Mouse (Mus musculus): ENCODE results near the gene 4930415L06Rik. TPM values are rescaled to one million over a fixed set of nuclear protein-coding genes. Genes with fewer than 3 reads are reported as not detected.

4930415L06Rik gene
- polyA plus RNA-seq (2014; fragmentation: Nextera tagmentation; extraction: Ambion mirVana): not detected in 2 replicates

GRCm38 (mm10) chrX:89932752-89933151, at the start of gene 4930415L06Rik:
4930415L06Rik (minus strand) TSS chrX:89932852.
- ATAC-seq (replicated peaks; ENCODE audit: insufficient number of reproducible peaks, low FRiP score, low TSS enrichment): no peak

DNA sequence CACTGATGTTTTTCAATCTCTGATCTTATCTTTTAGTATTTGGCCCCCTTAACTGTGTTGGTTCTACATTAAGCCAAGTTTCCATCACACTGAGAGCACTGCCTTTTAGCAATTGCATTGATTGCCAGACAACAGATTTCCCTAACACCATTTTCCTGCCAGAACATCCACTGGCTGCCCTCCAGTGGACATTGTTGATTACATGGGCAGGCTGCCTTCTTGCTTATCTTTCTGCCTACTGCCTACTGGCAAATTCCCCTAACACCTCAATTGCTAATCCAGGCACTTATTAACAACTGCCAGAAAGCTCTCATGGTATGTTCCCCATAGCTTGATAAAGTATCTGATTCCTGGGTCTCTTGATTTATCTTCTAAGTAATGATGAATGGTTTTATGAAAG, 46.0 kb upstream of the 4930415L06Rik start:
- Histone ChIP-seq H3K27ac (ENCODE audit: low read depth, low read length) (no peak overlapping the region), H3K36me3 (ENCODE audit: control insufficient read depth, insufficient read depth, low read length) (no peaks in the 10 kb centered on the region), H3K4me3 (ENCODE audit: low read depth, low read length) (no peak overlapping the region), H3K9ac (ENCODE audit: low read depth, low read length) (no peak overlapping the region), H3K9me3 (replicated peaks; ENCODE audit: control insufficient read depth, low read length) (no peaks in the 10 kb centered on the region), H3K27me3 (ENCODE audit: control insufficient read depth, insufficient read depth, low read length) (no peaks in the 10 kb centered on the region), H3K4me2 (no peak overlapping the region), H3K4me1 (ENCODE audit: control insufficient read depth, insufficient read depth, low read length) (no peaks in the 10 kb centered on the region)
- ATAC-seq (replicated peaks; ENCODE audit: insufficient number of reproducible peaks, low FRiP score, low TSS enrichment): no peak

More at GRCm38 (mm10) chrX:89932752-89933151, at the start of gene 4930415L06Rik:
- Histone ChIP-seq H3K27me3 (ENCODE audit: control insufficient read depth, insufficient read depth, low read length) (no peaks in the 10 kb centered on the region), H3K4me2 (no peak within 1 kb of the TSS), H3K9ac (ENCODE audit: low read depth, low read length) (no peak within 1 kb of the TSS), H3K9me3 (replicated peaks; ENCODE audit: control insufficient read depth, low read length) (no peaks in the 10 kb centered on the region), H3K36me3 (ENCODE audit: control insufficient read depth, insufficient read depth, low read length) (no peaks in the 10 kb centered on the region), H3K4me3 (ENCODE audit: low read depth, low read length) (no peak within 1 kb of the TSS), H3K27ac (ENCODE audit: low read depth, low read length) (no peak within 1 kb of the TSS), H3K4me1 (ENCODE audit: control insufficient read depth, insufficient read depth, low read length) (no peaks in the 10 kb centered on the region)
- WGBS (ENCODE audit: insufficient replicate concordance): 83% methylated on average over 5 of the region's 5 CpGs

- ATAC-seq (replicated peaks; ENCODE audit: insufficient number of reproducible peaks, low FRiP score, low TSS enrichment): no peak
- Histone ChIP-seq H3K4me1 (ENCODE audit: control insufficient read depth, insufficient read depth, low read length) (no peaks in the 10 kb centered on the region), H3K9ac (ENCODE audit: low read depth, low read length) (no peak overlapping the region), H3K9me3 (replicated peaks; ENCODE audit: control insufficient read depth, low read length) (no peaks in the 10 kb centered on the region), H3K4me2 (no peak overlapping the region), H3K4me3 (ENCODE audit: low read depth, low read length) (no peak overlapping the region), H3K27me3 (ENCODE audit: control insufficient read depth, insufficient read depth, low read length) (no peaks in the 10 kb centered on the region), H3K36me3 (ENCODE audit: control insufficient read depth, insufficient read depth, low read length) (no peaks in the 10 kb centered on the region), H3K27ac (ENCODE audit: low read depth, low read length) (no peak overlapping the region)
- WGBS (ENCODE audit: insufficient replicate concordance): 71% methylated on average over 1 of the region's 1 CpGs
Measured at GRCm38 (mm10) chrX:89904871-89905270, 27.8 kb downstream of the 4930415L06Rik start.

Other genes starting within 250 kb of the 4930415L06Rik start
- gene 4932429P05Rik, start 180.6 kb downstream of the 4930415L06Rik start, polyA plus RNA-seq (2014; fragmentation: Nextera tagmentation; extraction: Ambion mirVana): not detected in 2 replicates